Mouse (Mus musculus) left cerebral cortex, postnatal 36 days (tissue): ENCODE measurements around the gene Lyve1. TPM values are rescaled to one million over a fixed set of nuclear protein-coding genes. Genes with fewer than 3 reads are reported as not detected.

Source experiments
- DNase-seq, 2 experiments: peaks; one replicate each; pipeline ENCODE4 v3.0.0; 2021 to 2022; ENCODE audit warnings: low spot score in 2 of 2, mixed read lengths in 1 of 2
- intact Hi-C: fragments of 180-260 bp; cut with DNase I; formaldehyde crosslinking; loops from one replicate; pipeline ENCODE4 v1.15.1; 2025
- microRNA-seq: library from miRNA; unstranded; fragments of <30 nt; microRNA quantifications from one replicate; pipeline ENCODE4 v1.2.0, GENCODE M21; 2022
- total RNA-seq, 2 experiments: library from RNA; stranded (reverse); gene quantifications; 2 replicates each; pipeline ENCODE4 v1.2.3; 2021

The Lyve1 gene
- total RNA-seq, 2 experiments from 2014 or later, result 0.99 to 2.1 TPM

GRCm38 (mm10) chr7:110816037-110816436 lies 47.0 kb downstream of the Lyve1 start:
- intact Hi-C loops, result loop anchor here (1.0 kb wide), 1 partner anchor 199 kb away; no protein-coding TSS in a partner anchor
- no peak for DNase-seq

GRCm38 (mm10) chr7:110813983-110814382 lies 49.1 kb downstream of the Lyve1 start:
- no peak for DNase-seq
- intact Hi-C loops, result no loop called here

GRCm38 (mm10) chr7:110811529-110811928 lies 51.5 kb downstream of the Lyve1 start:
- no peak for DNase-seq
- intact Hi-C loops, result no loop called here

GRCm38 (mm10) chr7:110810995-110811394 lies 52.0 kb downstream of the Lyve1 start:
- intact Hi-C loops, result no loop called here
- DNase-seq, result peak in 1 of 2 experiments; percentile 1

GRCm38 (mm10) chr7:110809585-110810557 lies 53.2 kb downstream of the Lyve1 start:
- intact Hi-C loops, result loop anchor here (10.0 kb wide), 1 partner anchor 175 kb away; no protein-coding TSS in a partner anchor
- peak in 1 of 2 experiments; percentile 3 for DNase-seq

- intact Hi-C loops, result loop anchor here (10.0 kb wide), 1 partner anchor 174 kb away; no protein-coding TSS in a partner anchor
- no peak for DNase-seq
Observed at GRCm38 (mm10) chr7:110808962-110809361, 54.1 kb downstream of the Lyve1 start.

- intact Hi-C loops, result loop anchor here (10.0 kb wide), 1 partner anchor 173 kb away; no protein-coding TSS in a partner anchor
- DNase-seq, result peak in 1 of 2 experiments; percentile 3
Observed at GRCm38 (mm10) chr7:110807460-110808030, 55.5 kb downstream of the Lyve1 start.

GRCm38 (mm10) chr7:110804266-110804665 lies 58.8 kb downstream of the Lyve1 start:
- intact Hi-C loops, result loop anchor here (5.0 to 10.0 kb wide), 2 partner anchors 37 to 169 kb away; partner anchors contain the start of gene Ampd3
- DNase-seq, result no peak

GRCm38 (mm10) chr7:110803131-110803530 lies 59.9 kb downstream of the Lyve1 start:
- intact Hi-C loops, result loop anchor here (5.0 to 10.0 kb wide), 2 partner anchors 36 to 168 kb away; partner anchors contain the start of gene Ampd3
- no peak for DNase-seq

- DNase-seq, result peak; percentile 80 to 84
- intact Hi-C loops, result loop anchor here (1.0 to 10.0 kb wide), 3 partner anchors 34 to 166 kb away; partner anchors contain the start of gene Ampd3
Observed at GRCm38 (mm10) chr7:110801028-110801427, 62.0 kb downstream of the Lyve1 start.

Small RNAs within 50 kb of the gene (microRNA-seq; reads per million reads assigned to microRNA genes)
- not detected for gene Gm47282

Other genes starting within 250 kb of the Lyve1 start
- gene Sbf2, start 248.3 kb downstream of the Lyve1 start, total RNA-seq, result 10 to 100 TPM; 46.1 to 69.2 TPM
- 1 to 10 TPM; 2.4 to 2.9 TPM for gene Adm, start 235.6 kb downstream of the Lyve1 start, total RNA-seq
- 10 to 100 TPM; 19.7 to 25.4 TPM for gene Ampd3, start 95.0 kb downstream of the Lyve1 start, total RNA-seq
- gene Rnf141, start 18.8 kb downstream of the Lyve1 start, total RNA-seq, result 10 to 100 TPM; 70.1 to 79.3 TPM
- 1 to 10 TPM; 2.7 to 3.2 TPM for gene Mrvi1, start 119.2 kb upstream of the Lyve1 start, total RNA-seq
- gene Ctr9, start 165.7 kb upstream of the Lyve1 start, total RNA-seq, result 10 to 100 TPM; 37.7 to 53.9 TPM
- 100 to 1,000 TPM; 631 to 651 TPM for gene Eif4g2, start 219.8 kb upstream of the Lyve1 start, total RNA-seq